Mouse (Mus musculus): ENCODE results near the gene 6030468B19Rik.

GRCm38 (mm10) chr11:117816389-117816996 lies 19.0 kb downstream of the 6030468B19Rik start:
- no peak for TF ChIP-seq POLR2A (IDR thresholded peaks at IDR 0.05; ENCODE audit: low read depth, low read length)
- no peak for TF ChIP-seq CTCF (IDR thresholded peaks at IDR 0.05; ENCODE audit: extremely low read depth, insufficient read depth, insufficient read length, insufficient replicate concordance)

Measured in spleen, adult 2 months (tissue).